Mouse (Mus musculus) cerebellum, adult 11 months (tissue): ENCODE measurements around the gene Ttc7.

ENCODE experiments used
- DNase-seq: peaks from one replicate; pipeline ENCODE4 v3.0.0; 2022

Ttc7 gene

GRCm38 (mm10) chr17:87315021-87315531 lies 32.4 kb downstream of the Ttc7 start:
- DNase-seq, result peak; percentile 94

DNA sequence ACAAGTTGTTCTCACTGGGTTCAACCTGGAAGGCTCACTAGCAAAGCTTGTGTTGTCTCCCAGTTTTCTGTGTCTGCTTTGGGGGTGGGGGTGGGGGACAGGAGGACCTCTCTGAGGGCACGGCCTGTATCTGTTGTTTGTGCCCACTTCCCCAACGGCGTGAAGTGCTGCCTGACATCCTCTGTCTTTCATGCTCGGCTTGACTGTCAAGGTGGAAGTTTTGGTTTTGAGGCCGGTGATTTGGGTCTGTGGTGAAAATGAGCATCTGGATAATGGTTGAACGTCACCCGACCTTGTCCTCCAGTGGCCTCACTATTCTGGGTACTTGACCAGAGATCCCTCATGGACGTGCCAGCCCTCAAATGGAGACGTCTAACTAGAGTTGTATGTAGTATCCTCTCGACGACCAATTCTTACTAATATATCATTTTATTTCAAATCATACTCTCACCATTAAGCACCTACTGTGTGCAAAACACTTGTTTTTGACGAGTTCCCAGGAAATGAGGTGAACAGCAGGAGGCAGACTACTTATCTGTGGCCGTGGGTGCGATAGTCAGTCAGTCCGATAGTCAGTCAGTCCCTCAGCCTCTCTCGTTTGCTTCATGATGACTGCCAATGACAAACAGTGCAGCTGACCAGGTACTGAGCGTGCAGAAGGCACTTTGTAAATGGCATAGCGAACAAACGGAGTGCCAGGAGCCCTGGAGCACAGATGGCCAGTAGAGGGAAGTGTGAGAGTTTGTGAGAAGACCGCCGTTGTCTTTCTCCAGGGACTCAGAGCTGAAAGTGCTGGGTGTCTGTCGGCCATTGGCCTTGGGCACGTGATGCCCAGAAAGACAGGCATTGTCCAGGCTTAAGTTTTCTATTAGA lies 33.4 kb downstream of the Ttc7 start:
- peak; percentile 57 for DNase-seq

DNA sequence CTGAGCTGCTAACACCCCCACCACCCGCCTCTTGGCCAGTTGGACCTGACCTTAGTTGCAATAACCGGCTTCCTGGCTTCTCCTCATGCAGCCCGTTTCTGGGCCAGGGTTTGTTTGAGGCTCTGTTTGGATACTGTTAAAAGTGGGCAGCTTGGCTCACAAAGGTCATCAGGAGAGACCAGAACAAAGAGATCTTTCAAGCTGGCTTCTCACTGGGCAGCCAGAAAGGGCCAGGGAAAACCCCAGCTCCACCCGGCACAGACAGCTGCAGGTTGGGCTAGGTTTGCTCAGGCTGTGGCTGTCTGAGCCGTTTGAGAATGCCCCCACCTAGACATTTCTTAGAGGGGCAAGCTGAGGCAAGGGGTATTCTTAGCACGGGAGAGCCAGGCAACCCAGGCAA lies 34.6 kb downstream of the Ttc7 start:
- peak; percentile 45 for DNase-seq

GRCm38 (mm10) chr17:87317947-87318346 lies 35.3 kb downstream of the Ttc7 start:
- DNase-seq, result peak; percentile 89

DNA sequence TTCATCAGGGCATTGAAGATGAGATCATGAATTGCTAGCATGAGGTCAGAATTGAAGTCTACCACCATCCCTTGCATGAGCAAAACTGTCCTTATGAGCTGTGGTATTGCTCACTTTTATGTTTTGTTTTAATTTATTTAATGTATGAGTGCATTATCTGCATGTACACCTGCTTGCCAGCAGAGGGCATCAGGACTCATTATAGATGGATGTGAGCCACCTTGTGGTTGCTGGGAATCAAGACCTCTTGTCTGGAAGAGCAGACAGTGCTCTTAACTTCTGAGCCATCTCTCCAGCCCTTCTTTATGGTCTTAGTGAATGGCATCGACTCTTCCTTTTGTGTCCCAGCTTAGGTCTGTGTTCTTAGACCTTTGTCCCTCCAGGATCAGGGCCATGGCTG lies 39.0 kb downstream of the Ttc7 start:
- DNase-seq, result no peak

DNA sequence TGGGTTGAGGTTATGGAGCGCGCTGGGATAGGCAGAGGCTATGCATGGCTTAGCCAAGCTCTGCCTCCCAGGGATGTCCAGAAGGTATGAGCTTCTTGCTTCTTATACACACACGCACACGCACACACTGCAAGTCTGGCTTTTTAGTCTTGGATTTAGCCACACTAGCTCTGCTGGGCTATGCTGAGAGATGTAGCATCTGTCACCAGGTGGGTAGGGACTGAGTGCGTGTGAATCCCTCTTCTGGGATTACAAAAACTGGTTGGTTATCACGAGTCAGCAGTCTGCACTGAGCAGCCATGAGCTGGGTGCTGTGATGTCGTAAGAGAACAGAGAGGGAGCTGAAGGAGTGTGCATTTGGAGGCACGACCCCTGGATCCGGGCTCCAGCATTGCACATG lies 40.5 kb downstream of the Ttc7 start:
- DNase-seq, result peak; percentile 10

GRCm38 (mm10) chr17:87325501-87325900 lies 42.8 kb downstream of the Ttc7 start:
- peak; percentile 68 for DNase-seq

GRCm38 (mm10) chr17:87326987-87327386 lies 44.3 kb downstream of the Ttc7 start:
- DNase-seq, result no peak

DNA sequence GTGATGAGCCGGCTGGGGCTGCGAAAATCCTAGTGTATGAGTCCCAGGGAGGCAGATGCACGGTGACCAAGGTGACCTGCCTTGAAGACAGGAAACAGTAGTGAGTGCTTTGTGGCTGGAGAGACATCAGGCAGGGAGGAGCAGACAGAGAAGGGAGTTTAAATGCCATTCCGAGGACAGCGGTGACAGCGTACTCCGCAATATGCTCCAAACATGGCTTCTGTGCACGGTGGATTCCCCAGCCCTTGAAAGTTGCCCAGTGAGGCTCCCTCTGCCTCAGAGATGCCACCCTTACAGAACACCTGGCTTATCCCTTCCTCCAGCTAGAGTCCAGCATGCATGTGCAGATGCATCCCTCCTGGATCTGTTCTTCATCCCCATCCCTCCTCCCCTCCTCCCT lies 45.0 kb downstream of the Ttc7 start:
- no peak for DNase-seq

DNA sequence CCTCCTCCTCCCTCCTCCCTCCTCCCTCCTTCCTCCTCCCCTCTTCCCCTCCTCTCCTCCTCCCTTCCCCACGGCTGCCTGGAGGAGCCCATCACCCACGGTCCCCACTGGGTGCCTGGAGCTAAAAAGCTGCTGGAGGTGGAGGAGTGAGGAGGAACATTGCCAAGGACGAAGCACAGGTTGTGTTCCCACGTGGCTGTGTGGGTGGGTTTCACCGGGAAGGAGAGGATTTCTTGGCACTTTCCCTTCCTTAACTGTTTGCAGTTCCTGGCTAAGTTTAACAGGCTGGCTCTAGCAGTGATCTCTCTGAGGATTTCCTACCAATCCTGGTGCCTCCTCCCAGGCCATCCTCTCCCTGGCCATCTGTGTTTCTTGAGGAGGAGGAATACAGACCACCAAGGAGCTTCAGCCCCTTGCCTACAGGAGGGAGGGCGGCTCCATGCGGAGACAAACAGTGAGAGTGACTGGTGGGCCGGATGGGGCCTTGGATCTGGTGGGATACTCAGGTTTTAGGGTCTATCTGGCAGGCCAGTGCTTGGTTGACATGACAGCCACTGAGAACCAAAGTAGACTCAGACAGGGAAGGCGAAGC lies 45.6 kb downstream of the Ttc7 start:
- no peak for DNase-seq

- DNase-seq, result no peak
Observed at GRCm38 (mm10) chr17:87329144-87329700, 46.5 kb downstream of the Ttc7 start.

DNA sequence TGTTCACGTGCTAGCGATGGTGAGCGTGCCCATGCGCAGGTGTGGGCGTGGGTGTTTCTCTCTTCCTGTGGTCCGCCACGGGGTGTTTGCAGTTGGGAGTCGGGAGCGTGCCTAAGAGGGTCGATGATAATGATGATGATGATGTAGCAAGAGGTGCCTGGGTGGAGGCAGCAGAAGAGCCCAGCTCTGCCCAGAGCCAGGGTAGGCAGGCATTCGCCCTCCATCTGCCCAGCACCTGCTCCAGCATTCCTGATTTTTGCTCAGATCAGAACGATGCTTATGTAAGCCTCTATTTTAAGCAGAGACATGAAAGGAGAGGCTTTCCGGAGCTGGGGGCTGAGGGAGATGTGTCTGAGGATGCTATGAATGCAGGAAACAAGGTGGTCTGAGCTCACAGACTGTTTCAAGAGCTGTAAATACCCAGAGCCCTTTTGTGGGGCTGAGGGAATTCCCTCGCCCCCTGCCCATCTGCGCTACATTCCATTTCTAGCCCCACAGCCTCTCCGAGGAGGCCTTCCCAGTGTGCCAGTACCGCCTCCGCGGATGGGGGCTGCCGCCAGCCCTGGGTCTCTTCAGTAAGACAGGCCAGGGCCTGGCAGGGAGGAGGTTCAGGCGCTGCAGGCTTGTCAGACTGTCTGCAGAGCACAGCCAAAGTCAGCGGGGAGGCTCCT lies 47.7 kb downstream of the Ttc7 start:
- DNase-seq, result peak; percentile 78

GRCm38 (mm10) chr17:87330921-87331291 lies 48.2 kb downstream of the Ttc7 start:
- peak; percentile 71 for DNase-seq

- no peak for DNase-seq
Observed at GRCm38 (mm10) chr17:87331336-87332141, 48.9 kb downstream of the Ttc7 start.

DNA sequence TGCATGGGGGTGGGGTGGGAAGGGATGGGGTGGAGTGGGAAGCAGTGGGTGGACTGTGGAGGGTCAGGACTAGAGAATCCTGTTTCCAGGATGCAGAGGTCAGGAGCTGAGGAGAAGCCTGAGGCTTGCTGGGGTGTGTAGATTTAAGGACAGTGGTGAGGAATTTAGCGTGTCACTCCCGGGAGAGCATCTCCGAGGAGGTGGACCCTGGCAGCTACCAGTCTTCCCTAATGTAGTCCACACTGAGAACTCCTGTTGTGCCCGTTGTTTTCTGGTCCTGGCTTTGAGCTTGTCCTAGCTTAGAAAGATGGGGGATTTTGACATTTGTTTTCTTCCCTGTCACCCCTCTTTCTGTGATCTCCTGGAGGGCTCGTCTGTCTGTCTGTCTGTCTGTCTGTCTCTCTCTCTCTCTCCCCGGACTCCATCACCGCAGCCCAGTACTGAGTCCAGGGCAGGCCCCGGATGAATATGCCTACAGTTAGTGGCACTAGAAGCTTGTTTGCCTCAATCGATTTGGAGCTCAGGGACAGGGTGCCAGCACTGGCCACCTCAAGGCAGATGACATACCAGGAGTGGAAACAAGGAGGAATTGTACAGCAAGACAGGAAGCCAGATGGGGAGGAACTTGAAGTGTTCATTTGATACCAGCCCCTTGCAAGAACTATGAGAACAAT lies 49.6 kb downstream of the Ttc7 start:
- DNase-seq, result no peak

DNA sequence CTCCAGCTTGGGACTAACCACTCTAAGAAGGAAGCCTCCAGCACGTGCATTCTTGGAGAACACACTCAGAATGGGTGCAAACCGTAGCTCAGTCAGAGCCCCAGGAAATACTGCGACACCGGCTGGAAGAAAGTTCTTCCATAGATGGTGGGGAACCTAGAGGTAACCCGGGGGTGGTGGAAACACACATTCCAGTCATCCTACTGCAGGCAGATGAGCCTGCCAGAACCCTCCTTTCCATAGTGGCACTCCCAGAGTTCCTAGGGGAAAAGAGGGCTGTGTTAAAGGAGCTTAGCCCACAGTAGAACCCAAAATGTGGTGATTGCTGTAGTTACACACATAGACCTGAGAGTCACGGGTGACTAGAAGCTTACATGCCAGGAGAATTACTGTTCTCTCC lies 50.2 kb downstream of the Ttc7 start:
- no peak for DNase-seq

DNA sequence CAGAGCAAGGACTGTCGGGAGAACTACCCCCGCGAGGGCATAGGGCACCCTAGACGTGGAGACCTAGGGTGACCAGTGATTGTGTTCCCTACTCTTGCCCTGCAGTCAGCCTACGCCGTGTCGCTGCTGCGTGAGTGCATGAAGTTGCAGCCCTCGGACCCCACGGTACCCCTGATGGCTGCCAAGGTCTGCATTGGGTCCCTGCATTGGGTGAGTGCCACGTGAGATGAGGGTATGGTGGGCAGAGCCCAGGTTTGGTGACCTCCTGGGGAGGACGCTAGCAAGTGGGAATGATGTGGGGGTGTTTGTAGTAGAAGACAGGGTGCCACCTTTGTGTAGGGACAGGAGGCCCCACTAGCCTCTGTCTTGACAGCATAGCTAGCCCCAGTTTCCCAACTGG lies 51.5 kb downstream of the Ttc7 start:
- no peak for DNase-seq

DNA sequence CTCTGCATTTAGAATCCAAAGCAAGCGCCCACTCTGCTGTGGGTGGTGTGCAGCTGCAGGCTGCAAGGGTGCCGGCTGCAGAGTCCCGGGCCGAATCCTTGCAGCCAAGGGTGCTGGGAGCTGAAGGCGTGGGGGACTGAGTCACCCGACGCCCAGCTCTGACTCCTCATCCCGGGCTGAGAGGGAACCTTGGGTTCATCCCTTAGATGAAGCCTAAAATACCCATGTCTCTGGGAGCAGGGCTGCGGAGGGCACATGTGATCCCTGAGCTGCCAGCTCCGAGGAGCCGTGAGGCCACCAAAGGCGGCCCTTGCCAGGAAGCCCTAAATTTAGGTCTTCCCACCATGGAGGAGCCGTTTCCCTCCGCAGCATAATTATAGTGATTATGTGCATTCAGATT lies 52.5 kb downstream of the Ttc7 start:
- DNase-seq, result no peak

DNA sequence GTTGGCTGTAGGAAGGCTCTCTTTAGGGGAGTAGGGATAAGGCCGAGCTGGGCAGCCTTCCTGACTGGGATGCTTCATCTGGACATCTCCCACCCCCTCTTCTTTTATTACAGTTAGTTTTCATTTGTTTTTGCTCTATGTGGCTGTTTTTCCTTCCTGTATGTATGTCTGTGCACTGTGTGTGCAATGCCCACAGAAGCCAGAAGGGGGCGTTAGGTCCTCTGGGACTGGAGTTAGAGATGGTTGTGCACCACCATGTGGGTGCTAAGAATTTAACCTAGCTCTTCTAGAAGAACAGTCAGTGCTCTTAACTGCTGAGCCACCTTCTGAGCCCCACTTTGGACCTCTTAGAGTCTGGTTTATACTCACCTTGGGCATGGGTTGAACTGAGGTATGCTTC lies 53.0 kb downstream of the Ttc7 start:
- no peak for DNase-seq

- DNase-seq, result no peak
Observed at GRCm38 (mm10) chr17:87336910-87337309, 54.2 kb downstream of the Ttc7 start.

DNA sequence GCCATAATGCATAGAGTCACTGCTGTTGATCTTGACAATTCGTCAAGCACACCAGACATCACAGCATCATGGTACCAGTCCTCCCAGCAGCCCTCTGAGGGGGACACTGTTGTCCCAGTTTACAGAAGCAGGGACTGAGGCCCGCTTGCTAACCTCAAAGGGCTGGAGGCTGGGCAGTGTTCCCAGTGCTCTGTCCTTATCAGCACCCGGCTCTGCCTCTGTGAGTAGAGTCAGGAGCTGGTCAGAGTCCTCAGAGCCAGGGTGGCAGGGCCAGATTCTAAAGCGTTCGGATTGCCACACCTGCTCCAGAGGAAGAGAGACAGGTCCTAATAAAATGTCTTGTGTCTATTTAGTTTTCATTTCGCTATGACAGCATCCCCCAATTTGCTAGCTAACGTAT lies 55.0 kb downstream of the Ttc7 start:
- no peak for DNase-seq

DNA sequence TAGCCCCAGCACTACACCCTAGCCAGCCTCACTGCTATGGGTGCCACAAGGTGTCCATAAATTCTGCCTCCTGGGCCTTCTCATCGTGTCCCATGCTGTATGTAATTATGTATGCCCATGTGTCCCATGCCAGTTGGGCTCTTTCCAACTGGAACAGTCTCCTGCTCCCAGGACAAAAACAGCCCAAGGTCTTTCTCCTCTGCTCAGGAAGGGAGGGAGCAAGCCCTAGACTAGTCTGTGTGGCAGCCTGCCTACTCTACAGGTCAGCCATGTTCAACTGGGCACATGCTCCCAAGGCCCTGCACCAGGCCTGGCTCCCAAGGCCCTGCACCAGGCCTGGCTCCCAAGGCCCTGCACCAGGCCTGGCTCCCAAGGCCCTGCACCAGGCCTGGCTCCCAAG lies 56.4 kb downstream of the Ttc7 start:
- DNase-seq, result no peak
